Mouse (Mus musculus): Measurements from ENCODE around the gene Tef. TPM values are rescaled to one million over a fixed set of nuclear protein-coding genes. Genes with fewer than 3 reads are reported as not detected.
A peak's percentile ranks its signal among the peaks of the same experiment; 100 is the strongest.

Gene Tef
- 17.3 and 20.2 TPM in 2 replicates for polyA plus RNA-seq (2016; fragmentation: Nextera tagmentation; extraction: Ambion mirVana)

DNA sequence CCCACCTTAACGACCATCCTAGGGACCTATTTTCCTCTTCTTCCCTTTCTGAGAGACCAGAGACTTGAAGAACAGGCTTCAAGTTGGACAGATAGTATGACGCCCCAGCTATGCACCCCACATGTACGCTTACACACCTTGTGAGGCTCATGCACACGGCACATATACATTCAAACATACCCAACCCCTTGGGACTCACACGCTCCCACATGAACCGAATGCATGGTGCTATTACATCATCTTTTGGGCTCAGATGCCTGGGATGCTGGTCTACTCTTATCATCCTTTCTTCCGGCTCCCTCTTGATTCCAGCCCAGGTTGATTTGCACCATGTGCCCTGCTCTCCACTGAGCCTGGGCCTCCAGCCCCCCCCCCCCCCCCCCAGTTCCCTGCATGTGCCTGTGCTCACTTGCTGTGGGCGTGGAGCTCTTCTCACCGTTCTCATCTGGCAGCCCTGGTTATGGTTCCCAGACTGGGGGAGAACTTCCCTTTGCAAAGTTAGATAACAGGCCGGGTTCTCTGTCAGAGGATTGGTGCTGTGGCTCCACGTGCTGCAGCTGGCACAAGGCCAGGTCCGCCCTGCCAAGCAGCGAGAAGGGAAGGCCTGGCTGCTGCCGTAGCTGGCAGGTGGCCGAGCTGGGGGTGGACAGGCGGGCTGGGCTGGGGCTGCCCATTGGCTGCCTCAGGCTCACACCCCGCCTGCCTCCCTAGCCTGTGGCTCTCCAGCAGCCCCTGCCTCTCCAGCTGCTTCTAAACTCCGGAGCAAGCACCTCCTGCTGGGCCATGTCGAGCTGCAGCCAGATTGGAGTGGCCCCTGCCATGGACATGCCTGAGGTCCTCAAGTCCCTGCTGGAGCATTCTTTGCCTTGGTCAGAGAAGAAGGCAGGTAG, at the start of gene Tef:
Tef (plus strand) TSS at position 421 of the 890 bp plus-strand sequence.
- Histone ChIP-seq H3K36me3 (no peaks in the 10 kb centered on the region), H3K4me3 (peak within 1 kb of the TSS; percentile 46), H3K27me3 (ENCODE audit: insufficient read depth, poor library complexity, severe bottlenecking) (peaks cover 9% of the 10 kb centered on the region), H3K4me1 (peaks cover 49% of the 10 kb centered on the region), H3K9me3 (no peaks in the 10 kb centered on the region), H3K27ac (peak within 1 kb of the TSS; percentile 69)
- DNase-seq (ENCODE audit: low spot score) = peak; percentile 98
- WGBS = 18% methylated on average over 19 of the region's 19 CpGs

DNA sequence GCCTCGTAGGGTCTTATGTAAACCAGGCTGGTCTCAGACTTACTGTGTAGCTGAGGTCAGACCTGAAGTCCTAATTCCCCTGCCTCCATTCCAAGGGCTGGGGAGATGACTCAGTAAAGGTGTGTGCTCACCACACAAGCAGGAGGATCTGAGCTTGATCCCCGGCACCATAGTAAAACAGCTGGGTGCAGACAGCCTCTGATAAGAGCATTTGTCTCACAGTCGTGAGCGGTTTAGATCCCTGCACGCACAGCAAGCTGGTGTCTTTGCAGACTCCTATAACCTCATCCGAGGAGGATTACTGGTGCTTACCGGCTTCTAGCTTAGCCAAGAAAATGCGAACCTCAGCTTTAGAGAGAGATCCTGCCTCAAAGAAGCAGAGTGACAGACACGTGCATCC, 48.6 kb upstream of the Tef start:
- no peak overlapping the region for H3K4me3 ChIP-seq
- peaks cover 17% of the 10 kb centered on the region for H3K4me1 ChIP-seq
- WGBS = 88% methylated on average over 9 of the region's 9 CpGs
- no peaks in the 10 kb centered on the region for H3K27me3 ChIP-seq (ENCODE audit: insufficient read depth, poor library complexity, severe bottlenecking)
- H3K36me3 ChIP-seq = peaks cover 38% of the 10 kb centered on the region
- no peaks in the 10 kb centered on the region for H3K9me3 ChIP-seq
- no peak overlapping the region for H3K27ac ChIP-seq
- no peak for DNase-seq (ENCODE audit: low spot score)

DNA sequence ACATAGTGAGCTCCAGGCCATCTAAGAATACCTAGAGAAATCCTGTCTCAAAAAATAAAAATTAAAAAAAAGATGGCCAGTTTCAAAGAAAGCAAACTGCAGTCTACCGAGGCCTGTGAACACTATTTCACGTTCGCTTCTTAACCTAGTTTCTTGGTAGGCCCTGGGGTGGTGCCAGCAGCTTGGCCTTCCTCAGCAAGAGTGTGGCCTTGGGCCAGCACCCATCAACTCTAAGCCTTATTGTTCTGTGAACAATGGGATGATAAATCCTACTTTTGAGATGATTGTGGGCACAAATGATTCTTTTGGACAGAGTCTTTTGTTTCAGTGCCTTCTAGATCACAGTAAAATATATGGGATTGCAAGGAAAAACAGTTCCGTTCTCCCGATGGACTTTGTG, 43.5 kb upstream of the Tef start:
- H3K4me1 ChIP-seq = peaks cover 16% of the 10 kb centered on the region; the same call in 1 of the 2 replicates
- H3K4me3 ChIP-seq = no peak overlapping the region
- DNase-seq (ENCODE audit: low spot score) = no peak
- H3K36me3 ChIP-seq = peaks cover 36% of the 10 kb centered on the region
- no peak overlapping the region for H3K27ac ChIP-seq
- WGBS = 94% methylated on average over 5 of the region's 5 CpGs
- H3K9me3 ChIP-seq = no peaks in the 10 kb centered on the region
- H3K27me3 ChIP-seq (ENCODE audit: insufficient read depth, poor library complexity, severe bottlenecking) = no peaks in the 10 kb centered on the region

DNA sequence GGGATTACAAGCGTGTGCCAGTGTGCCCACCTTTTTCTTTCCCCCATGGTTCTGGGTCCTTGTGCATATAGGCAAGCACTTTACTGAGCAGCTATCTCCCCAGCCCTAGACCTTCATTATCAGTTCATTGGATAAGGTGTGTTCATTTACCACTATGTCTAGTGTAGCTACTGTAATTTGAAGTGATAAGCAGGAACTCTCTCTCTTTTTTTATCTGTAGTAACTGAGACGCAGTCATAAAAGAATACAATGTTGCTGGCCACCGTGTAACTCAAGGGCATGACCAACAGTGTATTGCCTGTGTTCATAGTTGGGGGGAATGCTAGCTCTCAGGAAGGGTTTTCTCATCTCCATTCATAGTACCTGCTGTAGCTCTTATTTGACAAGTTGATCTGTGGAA, 42.7 kb upstream of the Tef start:
- Histone ChIP-seq H3K9me3 (no peaks in the 10 kb centered on the region), H3K27me3 (ENCODE audit: insufficient read depth, poor library complexity, severe bottlenecking) (no peaks in the 10 kb centered on the region), H3K4me3 (no peak overlapping the region), H3K36me3 (peaks cover 30% of the 10 kb centered on the region), H3K27ac (no peak overlapping the region), H3K4me1 (peaks cover 20% of the 10 kb centered on the region; the same call in 1 of the 2 replicates)
- WGBS = 84% methylated on average over 3 of the region's 3 CpGs
- DNase-seq (ENCODE audit: low spot score) = no peak

DNA sequence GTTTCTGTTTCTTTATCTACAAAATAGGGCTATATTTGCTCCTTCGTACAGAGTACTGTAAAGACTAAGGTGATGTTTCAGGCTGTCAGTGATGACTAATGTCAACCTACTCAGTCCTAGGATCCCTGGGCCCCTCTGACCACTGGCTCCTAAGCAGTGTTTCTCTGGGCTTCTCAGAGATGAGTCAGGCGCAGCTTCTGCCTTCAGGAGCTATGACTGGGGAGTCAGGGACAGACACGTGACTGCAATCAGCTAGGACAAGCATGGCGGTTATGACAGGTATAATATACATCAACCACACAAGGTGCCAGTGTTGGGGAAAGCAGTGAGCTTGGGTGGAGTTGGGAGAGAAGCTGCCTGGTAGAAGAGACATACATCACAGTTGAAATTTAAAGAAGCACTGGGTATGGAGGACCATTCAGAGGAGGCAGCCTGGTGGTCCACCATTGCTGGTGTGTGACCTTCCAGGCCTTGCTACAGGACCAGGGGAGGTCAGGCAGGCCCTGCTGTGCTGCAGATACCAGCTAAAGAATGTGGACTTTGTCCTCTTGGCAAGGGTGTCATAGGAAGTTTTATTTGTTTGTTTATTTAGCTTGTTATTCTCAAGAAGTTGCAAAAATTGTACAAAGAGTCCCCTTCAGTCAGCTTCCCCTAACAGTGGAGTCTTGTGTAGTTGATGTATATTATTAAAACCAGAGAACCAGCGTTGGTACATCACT, 41.7 kb upstream of the Tef start:
- Histone ChIP-seq H3K36me3 (peaks cover 21% of the 10 kb centered on the region), H3K27ac (no peak overlapping the region), H3K4me3 (no peak overlapping the region), H3K27me3 (ENCODE audit: insufficient read depth, poor library complexity, severe bottlenecking) (no peaks in the 10 kb centered on the region), H3K4me1 (peaks cover 17% of the 10 kb centered on the region; the same call in 1 of the 2 replicates), H3K9me3 (no peaks in the 10 kb centered on the region)
- 90% methylated on average over 5 of the region's 5 CpGs for WGBS
- DNase-seq (ENCODE audit: low spot score) = no peak

DNA sequence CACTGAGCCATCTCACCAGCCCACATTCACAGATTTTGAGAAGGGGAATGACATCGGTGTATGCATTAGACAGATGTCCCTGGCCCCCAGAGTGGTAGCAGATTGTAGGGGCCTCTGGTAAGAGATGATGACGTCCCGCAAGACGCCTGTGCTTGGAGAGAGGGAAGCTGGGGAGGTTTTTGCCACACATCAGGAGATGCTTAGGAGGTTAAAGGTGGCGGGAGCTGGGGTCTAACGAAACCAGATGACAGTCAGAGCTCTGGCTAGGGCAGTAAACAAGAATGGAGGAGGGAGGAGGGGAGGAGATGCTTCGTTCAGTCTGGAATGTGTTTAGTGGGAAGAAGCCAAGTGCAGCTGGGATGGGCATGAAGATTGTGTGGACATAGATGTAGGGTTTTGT, 40.8 kb upstream of the Tef start:
- H3K27me3 ChIP-seq (ENCODE audit: insufficient read depth, poor library complexity, severe bottlenecking) = no peaks in the 10 kb centered on the region
- no peak overlapping the region for H3K27ac ChIP-seq
- 88% methylated on average over 7 of the region's 7 CpGs for WGBS
- H3K9me3 ChIP-seq = no peaks in the 10 kb centered on the region
- peaks cover 20% of the 10 kb centered on the region for H3K4me1 ChIP-seq
- H3K4me3 ChIP-seq = no peak overlapping the region
- H3K36me3 ChIP-seq = peaks cover 15% of the 10 kb centered on the region
- no peak for DNase-seq (ENCODE audit: low spot score)

DNA sequence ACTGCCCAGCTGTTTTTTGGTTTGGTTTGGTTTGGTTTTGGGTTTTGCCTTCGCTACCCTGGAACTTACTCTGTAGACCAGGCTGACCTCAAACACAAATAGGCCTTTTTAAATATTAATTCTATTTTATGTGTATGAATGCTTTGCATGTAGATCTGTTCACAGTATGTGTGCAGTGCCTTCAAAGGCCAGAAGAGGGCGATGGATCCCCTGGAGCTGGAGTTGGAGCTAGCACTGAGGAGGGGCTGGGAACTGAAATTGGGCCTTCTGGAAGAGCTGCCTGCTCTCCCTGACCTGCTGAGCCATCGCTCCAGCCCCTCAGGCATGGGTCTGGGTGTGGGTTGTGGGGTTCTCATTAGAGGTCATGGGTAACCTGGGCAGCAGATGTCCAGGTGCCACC, 40.3 kb upstream of the Tef start:
- WGBS = 88% methylated on average over 3 of the region's 3 CpGs
- Histone ChIP-seq H3K36me3 (peaks cover 14% of the 10 kb centered on the region), H3K9me3 (no peaks in the 10 kb centered on the region), H3K27ac (no peak overlapping the region), H3K27me3 (ENCODE audit: insufficient read depth, poor library complexity, severe bottlenecking) (no peaks in the 10 kb centered on the region), H3K4me3 (no peak overlapping the region), H3K4me1 (peaks cover 22% of the 10 kb centered on the region)
- no peak for DNase-seq (ENCODE audit: low spot score)

DNA sequence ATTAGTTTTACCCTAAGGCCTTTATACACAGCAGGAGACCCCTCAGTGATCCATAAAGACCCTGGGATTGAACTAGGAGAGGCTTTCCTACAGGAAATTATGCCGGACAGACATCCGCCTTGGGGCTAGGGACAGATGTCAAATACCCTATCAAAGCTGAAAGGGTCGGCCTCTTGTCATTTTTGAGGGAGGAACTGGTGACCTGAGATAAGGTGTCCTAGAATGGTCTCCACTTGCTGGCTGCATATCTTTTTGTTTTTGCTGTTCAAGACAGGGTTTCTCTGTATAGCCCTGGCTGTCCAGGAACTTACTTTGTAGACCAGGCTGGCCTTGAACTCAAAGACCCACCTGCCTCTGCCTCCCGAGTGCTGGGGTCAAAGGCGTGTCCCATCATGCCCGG, 37.6 kb upstream of the Tef start:
- 83% methylated on average over 6 of the region's 6 CpGs for WGBS
- H3K27me3 ChIP-seq (ENCODE audit: insufficient read depth, poor library complexity, severe bottlenecking) = no peaks in the 10 kb centered on the region
- no peak overlapping the region for H3K4me3 ChIP-seq
- DNase-seq (ENCODE audit: low spot score) = no peak
- H3K36me3 ChIP-seq = peaks cover 31% of the 10 kb centered on the region
- peaks cover 24% of the 10 kb centered on the region for H3K4me1 ChIP-seq
- no peaks in the 10 kb centered on the region for H3K9me3 ChIP-seq
- H3K27ac ChIP-seq = no peak overlapping the region

DNA sequence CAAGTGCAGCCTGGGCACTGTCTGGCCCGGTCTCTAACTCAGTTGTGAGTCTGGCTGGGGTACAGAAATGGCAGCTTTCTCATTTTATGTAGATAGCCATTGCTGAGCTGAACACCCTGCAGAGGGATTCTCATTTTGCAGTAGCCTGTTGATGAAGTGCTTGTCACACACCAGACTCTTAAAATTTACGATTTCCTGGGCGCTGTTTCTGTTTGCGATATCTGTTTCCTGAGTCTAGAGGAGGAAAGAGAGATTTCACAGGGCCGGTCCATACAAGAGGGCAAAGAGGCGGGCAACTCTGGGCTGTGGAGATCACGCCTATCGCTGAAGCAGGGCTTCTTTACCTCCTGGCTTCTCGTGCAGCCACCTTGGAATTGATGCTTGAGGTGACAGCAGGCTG, 36.6 kb upstream of the Tef start:
- H3K27me3 ChIP-seq (ENCODE audit: insufficient read depth, poor library complexity, severe bottlenecking) = no peaks in the 10 kb centered on the region
- no peak overlapping the region for H3K27ac ChIP-seq
- H3K4me1 ChIP-seq = peaks cover 15% of the 10 kb centered on the region
- H3K36me3 ChIP-seq = peaks cover 42% of the 10 kb centered on the region
- no peaks in the 10 kb centered on the region for H3K9me3 ChIP-seq
- DNase-seq (ENCODE audit: low spot score) = no peak
- H3K4me3 ChIP-seq = no peak overlapping the region
- WGBS = 87% methylated on average over 9 of the region's 9 CpGs

DNA sequence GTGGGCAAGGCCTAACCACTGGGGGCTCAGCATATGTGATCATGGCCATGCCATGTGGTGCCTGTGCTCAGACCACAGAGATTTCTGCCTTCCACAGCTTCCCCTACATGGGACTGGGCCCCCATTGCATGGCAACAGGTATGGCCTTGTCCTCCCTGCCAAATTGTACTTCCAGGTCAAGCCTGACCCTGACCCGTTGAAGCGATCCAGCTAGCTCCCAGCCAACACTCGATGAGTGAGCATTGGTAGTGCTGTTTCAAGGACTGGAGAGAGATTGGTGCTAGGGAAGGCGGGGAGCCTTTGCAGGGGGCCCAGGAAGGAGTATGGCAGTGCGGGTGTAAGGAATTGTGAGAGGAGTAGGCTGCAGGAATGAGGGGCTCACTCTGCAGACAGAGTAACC, 35.8 kb upstream of the Tef start:
- 83% methylated on average over 5 of the region's 5 CpGs for WGBS
- H3K36me3 ChIP-seq = peaks cover 45% of the 10 kb centered on the region

DNA sequence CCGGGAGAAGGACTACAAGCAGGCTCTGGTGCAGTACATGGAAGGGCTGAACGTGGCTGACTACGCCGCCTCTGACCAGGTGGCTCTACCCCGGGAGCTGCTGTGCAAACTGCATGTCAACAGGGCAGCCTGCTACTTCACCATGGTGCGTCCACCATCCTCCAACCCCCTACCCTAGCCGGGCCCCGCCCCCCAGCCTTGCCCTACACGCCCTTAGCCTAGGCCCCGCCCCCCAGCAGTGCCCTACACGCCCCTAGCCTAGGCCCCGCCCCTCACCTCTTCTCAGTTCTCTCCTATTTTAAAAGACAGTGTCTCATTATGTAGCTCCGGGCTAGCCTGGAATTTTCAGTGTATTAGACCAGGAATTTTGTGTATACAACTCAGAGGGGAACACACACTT, 33.2 kb upstream of the Tef start:
- Histone ChIP-seq H3K27ac (no peak overlapping the region), H3K27me3 (ENCODE audit: insufficient read depth, poor library complexity, severe bottlenecking) (no peaks in the 10 kb centered on the region), H3K9me3 (no peaks in the 10 kb centered on the region), H3K4me3 (no peak overlapping the region), H3K36me3 (peaks cover 62% of the 10 kb centered on the region), H3K4me1 (peaks cover 14% of the 10 kb centered on the region)
- WGBS = 61% methylated on average over 12 of the region's 13 CpGs
- DNase-seq (ENCODE audit: low spot score) = no peak

More for the DNA sequence above, 35.8 kb upstream of the Tef start:
- H3K4me1 ChIP-seq = peaks cover 14% of the 10 kb centered on the region
- H3K27ac ChIP-seq = no peak overlapping the region
- no peaks in the 10 kb centered on the region for H3K27me3 ChIP-seq (ENCODE audit: insufficient read depth, poor library complexity, severe bottlenecking)
- no peaks in the 10 kb centered on the region for H3K9me3 ChIP-seq
- H3K4me3 ChIP-seq = no peak overlapping the region
- DNase-seq (ENCODE audit: low spot score) = no peak

DNA sequence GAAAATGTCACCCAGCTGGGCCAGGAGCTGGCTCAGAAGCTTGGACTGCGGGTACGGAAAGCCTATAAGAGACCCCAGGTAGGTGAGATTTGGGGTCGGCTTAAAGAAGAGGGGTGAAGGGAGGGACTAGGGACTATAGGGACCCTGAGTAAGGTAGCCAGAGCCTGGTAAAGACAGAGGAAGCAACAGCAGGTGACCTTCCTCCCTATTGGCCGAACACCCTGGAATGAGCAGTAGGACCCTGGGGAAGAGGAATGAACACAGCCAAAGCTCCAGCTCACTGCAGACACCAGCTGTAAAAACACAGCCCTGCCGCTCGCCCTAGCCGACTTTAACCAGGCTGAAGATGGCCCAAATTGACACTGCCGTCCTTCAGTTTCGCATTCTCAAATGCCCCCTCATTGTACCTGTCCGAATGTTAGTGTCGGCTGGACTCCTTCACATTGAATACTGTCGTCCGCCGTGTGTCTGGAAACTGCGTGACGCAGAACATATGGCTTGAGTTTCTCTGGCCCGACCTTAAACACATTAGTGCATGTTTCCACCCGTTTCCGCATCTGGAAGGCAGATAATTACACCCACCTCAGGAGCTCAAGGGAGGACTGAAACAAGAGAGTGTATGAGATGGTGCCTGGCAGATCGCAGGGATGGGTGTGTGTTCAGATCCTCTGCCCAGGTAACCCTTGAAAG, 29.6 kb upstream of the Tef start:
- Histone ChIP-seq H3K4me3 (no peak overlapping the region), H3K36me3 (peaks cover 97% of the 10 kb centered on the region), H3K4me1 (peaks cover 25% of the 10 kb centered on the region), H3K9me3 (no peaks in the 10 kb centered on the region), H3K27me3 (ENCODE audit: insufficient read depth, poor library complexity, severe bottlenecking) (no peaks in the 10 kb centered on the region), H3K27ac (no peak overlapping the region)
- no peak for DNase-seq (ENCODE audit: low spot score)
- 81% methylated on average over 20 of the region's 20 CpGs for WGBS

Measured in heart, embryonic 10.5 days (tissue).